Mouse (Mus musculus): ENCODE measurements at regions not wholly inside any gene's neighbourhood (a gene's known extent, or its start where the extent isn't known, plus 50 kb on each side); places are given as distances from the start of the nearest gene placed in this dataset.

DNA sequence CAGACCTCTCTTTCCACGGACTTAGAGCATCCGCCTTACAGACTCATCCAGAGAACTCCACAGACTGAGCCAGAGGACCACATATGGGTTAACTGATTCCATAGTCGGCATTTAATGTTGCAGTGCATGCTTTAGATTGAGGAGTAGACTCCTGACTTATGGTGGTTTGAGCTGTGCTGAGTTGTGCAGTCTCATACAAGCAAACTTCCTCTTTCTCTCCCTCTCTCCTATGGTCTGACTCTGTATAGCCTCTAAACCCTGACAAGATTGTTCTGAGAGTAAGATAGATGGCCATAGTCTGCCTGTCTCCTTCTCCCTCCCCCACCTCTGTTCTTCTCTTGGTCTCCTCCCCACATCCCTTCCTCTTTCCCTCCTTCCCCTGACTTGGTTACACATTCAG is 616.0 kb downstream of the Ryr2 start:
- DNase-seq (ENCODE audit: low spot score in 2 of 2): no peak

GRCm38 (mm10) chr13:11483142-11483541 is 623.6 kb downstream of the Ryr2 start:
- no peak for DNase-seq (ENCODE audit: low spot score in 2 of 2)

DNA sequence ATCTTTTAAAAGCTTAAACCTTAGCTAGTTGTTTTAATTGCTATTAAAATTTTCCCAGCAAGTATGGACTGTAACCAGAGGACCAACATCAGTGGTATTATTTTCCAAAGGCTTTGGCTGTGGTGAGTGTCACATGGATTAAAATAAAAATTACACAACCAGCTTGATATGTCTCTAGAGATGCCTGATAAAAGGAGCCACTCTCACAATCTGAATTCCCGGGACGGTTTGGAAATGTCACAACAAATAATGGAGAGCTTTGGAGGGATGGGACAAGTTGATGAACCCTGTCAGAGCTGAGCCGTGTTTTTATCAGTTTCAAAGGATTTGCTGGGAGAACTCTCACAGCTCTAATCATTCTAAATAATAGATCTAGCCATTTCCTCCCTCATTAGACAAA is 624.0 kb downstream of the Ryr2 start:
- no peak for DNase-seq (ENCODE audit: low spot score in 2 of 2)

GRCm38 (mm10) chr13:11460251-11460650 is 646.5 kb downstream of the Ryr2 start:
- DNase-seq (ENCODE audit: low spot score in 2 of 2): no peak

GRCm38 (mm10) chr13:11455113-11455512 is 651.6 kb downstream of the Ryr2 start:
- no peak for DNase-seq (ENCODE audit: low spot score in 2 of 2)

DNA sequence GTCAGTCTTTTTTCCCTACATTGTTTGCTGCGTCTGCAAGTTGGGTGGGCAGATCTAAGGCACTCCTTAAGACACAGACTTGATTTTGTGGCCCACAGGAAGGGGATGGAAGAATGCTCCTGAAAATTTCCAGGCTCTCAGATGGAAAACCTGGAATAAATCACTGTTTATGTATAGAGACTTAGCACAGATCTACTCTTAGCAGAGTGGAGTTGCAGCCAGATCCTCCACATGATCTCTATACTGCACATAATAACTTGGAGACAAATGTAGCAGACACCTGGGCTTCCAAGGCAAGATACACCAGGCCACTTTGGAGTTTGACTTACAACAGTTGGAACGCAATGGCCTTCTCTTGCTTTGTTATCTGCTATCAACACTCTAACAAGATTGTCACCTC is 654.3 kb downstream of the Ryr2 start:
- no peak for DNase-seq (ENCODE audit: low spot score in 2 of 2)

DNA sequence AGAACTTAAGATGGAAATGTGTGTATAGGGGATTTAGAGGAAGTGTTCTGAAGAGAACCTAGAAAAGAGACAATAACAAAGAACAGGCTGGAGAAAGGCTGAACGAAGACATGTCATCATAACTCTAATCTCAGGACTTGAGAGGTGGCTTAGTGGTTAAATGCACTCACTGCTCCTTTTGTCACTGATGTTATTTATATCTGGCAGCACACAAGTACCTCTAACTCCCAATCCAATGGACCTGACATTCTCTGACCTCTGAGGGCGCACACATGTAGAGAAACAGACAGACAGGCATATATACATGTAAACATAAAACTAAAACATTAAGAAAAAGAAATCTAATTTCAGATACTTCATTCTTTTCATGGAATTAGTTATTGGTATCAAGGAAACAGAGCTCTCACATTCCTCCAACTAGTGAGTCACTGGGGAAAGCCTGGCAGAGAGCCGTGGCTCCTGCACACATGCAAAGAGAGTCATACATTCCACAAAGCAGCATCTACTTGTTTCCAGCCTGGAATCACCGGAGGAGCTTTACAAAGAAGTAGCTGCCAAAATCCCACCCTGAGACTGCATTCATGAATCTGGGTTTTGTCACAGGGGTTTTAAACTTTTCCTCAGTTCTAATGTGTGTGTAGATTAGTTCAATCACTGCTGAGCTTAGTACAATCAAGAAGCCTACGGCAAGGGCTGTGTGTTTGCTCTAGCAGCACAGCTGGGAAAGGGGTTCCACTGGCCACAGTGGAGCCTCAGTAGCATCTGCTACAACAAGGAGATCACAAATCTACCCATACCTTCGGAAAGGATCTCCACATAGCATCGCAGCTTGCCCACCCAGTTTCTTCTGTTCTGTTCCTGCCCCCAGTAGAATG is 674.0 kb downstream of the Ryr2 start:
- no peak for DNase-seq (ENCODE audit: low spot score in 2 of 2)

DNA sequence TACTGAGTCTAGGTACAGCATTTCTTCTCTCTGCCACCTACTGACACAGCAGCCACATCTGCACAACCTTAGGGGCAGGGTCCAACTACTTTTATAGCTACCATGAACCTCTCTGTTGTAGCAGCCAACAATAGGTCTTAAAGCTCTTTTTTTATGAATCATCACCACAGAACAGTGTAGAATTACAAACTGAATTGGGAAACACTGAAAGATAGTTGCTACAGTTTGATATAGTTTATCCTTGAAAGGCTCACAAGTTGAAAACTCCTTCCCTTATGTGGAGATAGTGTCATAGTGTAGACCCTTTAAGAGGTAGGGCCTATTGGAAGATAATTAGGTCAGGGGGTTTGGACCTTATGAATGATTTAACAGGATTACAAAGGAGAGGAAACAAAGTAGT is 679.9 kb downstream of the Ryr2 start:
- DNase-seq (ENCODE audit: low spot score in 2 of 2): no peak

- no peak for DNase-seq (ENCODE audit: low spot score in 2 of 2)
Measured at GRCm38 (mm10) chr13:11392027-11392426, 714.7 kb downstream of the Ryr2 start.

DNA sequence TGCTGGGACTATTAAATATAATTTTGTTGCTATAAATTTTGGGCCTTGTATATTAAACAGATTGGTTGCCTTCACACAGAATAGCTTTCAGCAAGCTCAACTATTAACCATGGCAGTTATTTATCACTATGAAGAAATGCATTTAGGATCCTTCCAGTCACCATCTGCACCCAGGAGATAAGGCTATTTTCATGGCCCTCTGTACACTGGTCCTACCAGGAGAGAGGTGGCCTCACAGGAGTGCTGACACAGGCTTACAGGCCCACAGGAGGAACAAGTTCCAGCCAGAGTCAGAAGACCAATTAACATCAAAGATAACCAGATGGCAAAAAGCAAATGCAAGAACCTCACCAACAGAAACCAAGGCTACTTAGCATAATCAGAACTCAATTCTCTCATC is 731.3 kb downstream of the Ryr2 start:
- DNase-seq (ENCODE audit: low spot score in 2 of 2): no peak

DNA sequence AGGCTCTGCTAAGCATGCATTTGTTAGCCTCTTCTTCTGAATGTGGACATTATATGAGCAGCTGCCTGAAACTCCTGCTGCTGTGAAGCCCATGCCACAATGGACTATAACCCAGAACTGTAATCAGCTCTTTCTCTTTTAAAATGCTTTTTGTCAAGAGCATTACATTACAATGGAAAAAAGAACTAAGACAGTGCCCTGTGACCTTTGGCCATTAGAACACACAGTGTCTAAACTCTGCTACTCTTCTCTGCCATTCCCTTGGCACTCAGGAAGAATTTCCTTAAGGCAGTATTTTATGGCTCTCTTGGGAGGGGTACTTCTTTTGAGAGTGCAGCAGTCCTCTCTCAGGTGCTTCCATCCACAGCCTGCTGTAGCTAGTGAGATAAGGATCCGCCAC is 737.3 kb downstream of the Ryr2 start:
- no peak for DNase-seq (ENCODE audit: low spot score in 2 of 2)

- no peak for DNase-seq (ENCODE audit: low spot score in 2 of 2)
Measured at GRCm38 (mm10) chr13:11362872-11363271, 743.9 kb downstream of the Ryr2 start.

GRCm38 (mm10) chr13:11348502-11348849 is 758.3 kb downstream of the Ryr2 start:
- no peak for DNase-seq (ENCODE audit: low spot score in 2 of 2)

- DNase-seq (ENCODE audit: low spot score in 2 of 2): no peak
Measured at GRCm38 (mm10) chr13:11347787-11348501, 758.8 kb downstream of the Ryr2 start.

DNA sequence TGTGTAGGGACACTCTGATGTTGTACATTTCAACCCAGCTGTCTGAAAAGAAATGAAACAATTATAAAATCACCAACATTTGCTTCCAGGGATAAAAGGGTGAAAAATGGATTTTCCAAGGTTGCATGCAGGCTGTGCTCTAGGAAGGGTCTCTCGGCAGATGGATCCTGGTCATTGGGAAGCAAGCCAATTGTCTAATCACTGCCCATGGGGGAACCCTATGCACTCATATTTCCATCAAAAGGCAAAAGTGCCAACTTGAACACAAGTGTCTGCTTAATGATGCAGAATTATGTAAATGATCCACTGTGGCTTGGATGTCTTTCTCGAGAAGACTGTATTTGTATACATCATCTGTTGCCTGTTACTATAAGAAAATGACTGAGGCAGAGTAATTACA is 762.2 kb downstream of the Ryr2 start:
- no peak for DNase-seq (ENCODE audit: low spot score in 2 of 2)

DNA sequence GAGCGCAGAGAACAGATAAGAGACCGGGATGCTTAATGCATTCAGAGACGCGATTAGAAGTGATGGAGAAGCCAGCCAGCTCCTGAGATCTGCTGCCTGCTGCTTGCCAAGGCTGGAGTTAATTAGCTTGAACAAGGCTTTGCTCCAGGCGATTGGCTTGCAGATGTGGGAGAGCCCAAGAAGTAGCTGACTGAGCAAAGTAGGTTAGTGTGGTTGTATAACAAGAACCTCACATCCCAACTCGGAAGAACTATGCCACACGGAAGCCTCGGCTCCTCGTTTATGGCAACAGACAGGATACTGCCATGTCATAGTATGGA is 768.5 kb downstream of the Ryr2 start:
- no peak for DNase-seq (ENCODE audit: low spot score in 2 of 2)

- DNase-seq (ENCODE audit: low spot score in 2 of 2): no peak
Measured at GRCm38 (mm10) chr13:11337610-11338296, 769.0 kb downstream of the Ryr2 start.

DNA sequence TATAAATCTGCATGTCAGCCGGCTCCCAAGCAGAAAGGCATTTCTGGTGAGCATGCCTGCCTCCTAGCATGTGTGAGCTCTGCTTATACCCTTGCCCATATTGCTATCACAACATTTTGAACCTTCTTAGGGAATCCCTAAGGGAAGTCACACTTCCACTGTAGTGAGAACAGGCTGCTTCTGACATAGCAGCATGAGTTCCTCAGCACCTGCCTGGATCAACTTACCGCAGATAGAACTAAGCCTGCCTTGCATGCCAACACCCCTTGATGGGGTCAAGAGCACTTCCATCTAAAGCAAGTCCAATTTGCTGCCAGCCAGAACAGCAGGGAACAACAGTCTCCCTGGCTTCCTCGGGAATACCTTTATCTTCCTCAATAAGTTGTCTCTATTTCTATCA is 769.8 kb downstream of the Ryr2 start:
- DNase-seq (ENCODE audit: low spot score in 2 of 2): no peak

- DNase-seq (ENCODE audit: low spot score in 2 of 2): no peak
Measured at GRCm38 (mm10) chr13:11331991-11332390, 774.8 kb downstream of the Ryr2 start.

DNA sequence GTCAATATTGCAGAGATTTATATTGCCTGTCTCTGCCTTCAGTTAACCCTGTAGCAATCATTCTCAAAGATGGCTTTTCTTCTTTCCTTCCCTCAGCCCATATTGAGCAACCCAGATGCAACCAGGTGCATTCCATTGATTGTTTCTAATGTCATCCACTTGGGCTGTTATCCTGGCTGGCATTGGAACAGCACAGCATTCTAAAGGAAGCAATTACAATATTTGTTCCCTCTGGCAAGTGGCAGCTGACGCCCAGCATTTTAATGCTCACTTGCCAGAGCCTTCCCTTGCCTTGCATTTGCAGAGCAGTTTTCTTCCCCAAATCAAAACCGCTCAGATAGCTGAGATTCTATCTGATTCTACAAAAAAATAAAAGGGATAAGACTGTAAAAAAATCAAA is 798.0 kb downstream of the Ryr2 start:
- DNase-seq (ENCODE audit: low spot score in 2 of 2): no peak

DNA sequence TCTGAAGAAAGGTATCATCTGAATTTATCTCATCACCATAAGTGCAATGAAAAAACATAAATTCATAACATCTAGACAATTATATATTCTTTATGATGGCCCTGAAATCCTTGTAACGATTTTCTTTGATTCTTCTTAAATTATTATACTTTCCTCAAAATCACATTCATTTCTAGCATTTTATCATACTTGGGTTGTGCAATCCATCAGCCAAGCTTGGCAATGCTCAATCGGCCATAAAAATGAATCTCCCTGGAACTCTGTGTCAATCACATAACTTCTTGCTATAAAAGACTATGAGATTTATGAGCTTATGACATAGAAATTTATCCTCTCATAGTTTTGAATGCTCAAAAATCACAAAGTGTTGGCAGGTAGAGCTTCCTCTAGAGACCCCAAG is 811.3 kb downstream of the Ryr2 start:
- no peak for DNase-seq (ENCODE audit: low spot score in 2 of 2)

- no peak for DNase-seq (ENCODE audit: low spot score in 2 of 2)
Measured at GRCm38 (mm10) chr13:11294689-11295088, 812.1 kb downstream of the Ryr2 start.

GRCm38 (mm10) chr13:11293750-11294149 is 813.0 kb downstream of the Ryr2 start:
- no peak for DNase-seq (ENCODE audit: low spot score in 2 of 2)

Data from urinary bladder, adult 18-20 months (tissue).